Mouse (Mus musculus): Measurements from ENCODE around the gene Dis3l. TPM values are rescaled to one million over a fixed set of nuclear protein-coding genes. Genes with fewer than 3 reads are reported as not detected.

Gene Dis3l
- polyA plus RNA-seq, 1 experiment from 2014 or later = 16.9 TPM

- Histone ChIP-seq H3K27me3 (no peaks in the 10 kb centered on the region), H3K4me1 (no peaks in the 10 kb centered on the region), H3K4me3 (no peak overlapping the region), H3K9me3 (no peaks in the 10 kb centered on the region), H3K4me2 (no peak overlapping the region), H3K27ac (no peak overlapping the region), H3K36me3 (no peaks in the 10 kb centered on the region), H3K9ac (no peak overlapping the region)
- ATAC-seq (ENCODE audit: insufficient number of reproducible peaks, low FRiP score, low TSS enrichment, low read depth) = no peak
- WGBS = 49% methylated on average over 3 of the region's 3 CpGs
Observed at GRCm38 (mm10) chr9:64351191-64351590, 10.1 kb upstream of the Dis3l start.

- no peaks in the 10 kb centered on the region for H3K27me3 ChIP-seq
- no peaks in the 10 kb centered on the region for H3K4me1 ChIP-seq
- H3K27ac ChIP-seq = no peak overlapping the region
- no peak overlapping the region for H3K4me3 ChIP-seq
- no peaks in the 10 kb centered on the region for H3K36me3 ChIP-seq
- ATAC-seq (ENCODE audit: insufficient number of reproducible peaks, low FRiP score, low TSS enrichment, low read depth) = no peak
- no peak overlapping the region for H3K9ac ChIP-seq
- WGBS = 21% methylated on average over 5 of the region's 5 CpGs
- H3K4me2 ChIP-seq = no peak overlapping the region
- H3K9me3 ChIP-seq = no peaks in the 10 kb centered on the region
Observed at GRCm38 (mm10) chr9:64349490-64349889, 8.4 kb upstream of the Dis3l start.

- no peaks in the 10 kb centered on the region for H3K27me3 ChIP-seq
- H3K4me2 ChIP-seq = no peak overlapping the region
- peaks cover 1% of the 10 kb centered on the region; the same call in 1 of the 2 replicates for H3K4me1 ChIP-seq
- ATAC-seq (ENCODE audit: insufficient number of reproducible peaks, low FRiP score, low TSS enrichment, low read depth) = no peak
- no peaks in the 10 kb centered on the region for H3K36me3 ChIP-seq
- H3K9ac ChIP-seq = no peak overlapping the region
- no peaks in the 10 kb centered on the region for H3K9me3 ChIP-seq
- no peak overlapping the region for H3K27ac ChIP-seq
- WGBS = 0% methylated on average over 1 of the region's 1 CpGs
- H3K4me3 ChIP-seq = no peak overlapping the region
Observed at GRCm38 (mm10) chr9:64347377-64347776, 6.3 kb upstream of the Dis3l start.

GRCm38 (mm10) chr9:64345931-64346330 is 4.8 kb upstream of the Dis3l start:
- no peak overlapping the region for H3K9ac ChIP-seq
- no peak overlapping the region for H3K4me3 ChIP-seq
- no peaks in the 10 kb centered on the region for H3K9me3 ChIP-seq
- no peaks in the 10 kb centered on the region for H3K27me3 ChIP-seq
- H3K36me3 ChIP-seq = no peaks in the 10 kb centered on the region
- no peak overlapping the region for H3K4me2 ChIP-seq
- H3K4me1 ChIP-seq = peaks cover 9% of the 10 kb centered on the region
- WGBS = 67% methylated on average over 5 of the region's 5 CpGs
- ATAC-seq (ENCODE audit: insufficient number of reproducible peaks, low FRiP score, low TSS enrichment, low read depth) = no peak
- H3K27ac ChIP-seq = no peak overlapping the region

GRCm38 (mm10) chr9:64343656-64344055 is 2.6 kb upstream of the Dis3l start:
- H3K4me2 ChIP-seq = no peak overlapping the region
- no peak for ATAC-seq (ENCODE audit: insufficient number of reproducible peaks, low FRiP score, low TSS enrichment, low read depth)
- peaks cover 19% of the 10 kb centered on the region for H3K4me1 ChIP-seq
- WGBS = 92% methylated on average over 2 of the region's 2 CpGs
- H3K36me3 ChIP-seq = no peaks in the 10 kb centered on the region
- H3K27ac ChIP-seq = no peak overlapping the region
- H3K4me3 ChIP-seq = no peak overlapping the region
- H3K27me3 ChIP-seq = no peaks in the 10 kb centered on the region
- no peak overlapping the region for H3K9ac ChIP-seq
- no peaks in the 10 kb centered on the region for H3K9me3 ChIP-seq

- peaks cover 19% of the 10 kb centered on the region for H3K4me1 ChIP-seq
- no peaks in the 10 kb centered on the region for H3K9me3 ChIP-seq
- H3K27me3 ChIP-seq = no peaks in the 10 kb centered on the region
- peaks cover 9% of the 10 kb centered on the region; the same call in 1 of the 2 replicates for H3K36me3 ChIP-seq
- ATAC-seq (ENCODE audit: insufficient number of reproducible peaks, low FRiP score, low TSS enrichment, low read depth) = no peak
- peak overlapping the region; percentile 99 for H3K27ac ChIP-seq
- peak overlapping the region; percentile 74; the same call in 1 of the 2 replicates for H3K4me3 ChIP-seq
- WGBS = 36% methylated on average over 8 of the region's 8 CpGs
- peak overlapping the region; percentile 77 for H3K4me2 ChIP-seq
- no peak overlapping the region for H3K9ac ChIP-seq
Observed at GRCm38 (mm10) chr9:64341671-64342070, 583 bp upstream of the Dis3l start.

GRCm38 (mm10) chr9:64340351-64341253 is 486 bp downstream of the Dis3l start:
- ATAC-seq (ENCODE audit: insufficient number of reproducible peaks, low FRiP score, low TSS enrichment, low read depth) = peak; percentile 86
- H3K4me3 ChIP-seq = peak overlapping the region; percentile 74
- under 1% methylated on average over 85 of the region's 85 CpGs for WGBS

GRCm38 (mm10) chr9:64339361-64339760 is 1.7 kb downstream of the Dis3l start:
- H3K4me2 ChIP-seq = peak overlapping the region; percentile 77
- H3K9me3 ChIP-seq = no peaks in the 10 kb centered on the region
- H3K27me3 ChIP-seq = no peaks in the 10 kb centered on the region
- H3K9ac ChIP-seq = no peak overlapping the region
- H3K27ac ChIP-seq = no peak overlapping the region
- peaks cover 19% of the 10 kb centered on the region for H3K4me1 ChIP-seq
- 0 out of 2 replicates have a peak overlapping the region, but pooled peaks have one; percentile 74 for H3K4me3 ChIP-seq
- H3K36me3 ChIP-seq = peaks cover 22% of the 10 kb centered on the region
- 11% methylated on average over 8 of the region's 8 CpGs for WGBS
- no peak for ATAC-seq (ENCODE audit: insufficient number of reproducible peaks, low FRiP score, low TSS enrichment, low read depth)

More at GRCm38 (mm10) chr9:64340351-64341253, 486 bp downstream of the Dis3l start:
- Histone ChIP-seq H3K9ac (peak overlapping the region; percentile 98), H3K4me1 (peaks cover 19% of the 10 kb centered on the region), H3K27ac (peak overlapping the region; percentile 99), H3K4me2 (peak overlapping the region; percentile 77), H3K36me3 (peaks cover 19% of the 10 kb centered on the region), H3K9me3 (no peaks in the 10 kb centered on the region), H3K27me3 (no peaks in the 10 kb centered on the region)

GRCm38 (mm10) chr9:64335825-64336224 is 5.3 kb downstream of the Dis3l start:
- H3K4me1 ChIP-seq = peaks cover 10% of the 10 kb centered on the region; the same call in 1 of the 2 replicates

GRCm38 (mm10) chr9:64323976-64324375 is 17.1 kb downstream of the Dis3l start:
- Histone ChIP-seq H3K27ac (no peak overlapping the region), H3K27me3 (no peaks in the 10 kb centered on the region), H3K9ac (no peak overlapping the region), H3K4me1 (no peaks in the 10 kb centered on the region), H3K36me3 (peaks cover 75% of the 10 kb centered on the region), H3K4me3 (no peak overlapping the region), H3K9me3 (no peaks in the 10 kb centered on the region), H3K4me2 (no peak overlapping the region)
- no peak for ATAC-seq (ENCODE audit: insufficient number of reproducible peaks, low FRiP score, low TSS enrichment, low read depth)
- 93% methylated on average over 7 of the region's 7 CpGs for WGBS

More at GRCm38 (mm10) chr9:64335825-64336224, 5.3 kb downstream of the Dis3l start:
- Histone ChIP-seq H3K27me3 (no peaks in the 10 kb centered on the region), H3K27ac (no peak overlapping the region), H3K4me2 (no peak overlapping the region), H3K4me3 (no peak overlapping the region), H3K9ac (no peak overlapping the region), H3K9me3 (no peaks in the 10 kb centered on the region), H3K36me3 (peaks cover 25% of the 10 kb centered on the region)
- ATAC-seq (ENCODE audit: insufficient number of reproducible peaks, low FRiP score, low TSS enrichment, low read depth) = no peak
- WGBS = 88% methylated on average over 6 of the region's 6 CpGs

- no peaks in the 10 kb centered on the region for H3K4me1 ChIP-seq
- H3K9me3 ChIP-seq = no peaks in the 10 kb centered on the region
- no peak overlapping the region for H3K27ac ChIP-seq
- 95% methylated on average over 5 of the region's 5 CpGs for WGBS
- no peaks in the 10 kb centered on the region for H3K27me3 ChIP-seq
- H3K4me3 ChIP-seq = no peak overlapping the region
- no peak overlapping the region for H3K9ac ChIP-seq
- H3K4me2 ChIP-seq = no peak overlapping the region
- ATAC-seq (ENCODE audit: insufficient number of reproducible peaks, low FRiP score, low TSS enrichment, low read depth) = no peak
- peaks cover 65% of the 10 kb centered on the region for H3K36me3 ChIP-seq
Observed at GRCm38 (mm10) chr9:64316986-64317385, 24.1 kb downstream of the Dis3l start.

- Histone ChIP-seq H3K9ac (no peak overlapping the region), H3K9me3 (no peaks in the 10 kb centered on the region), H3K4me2 (no peak overlapping the region), H3K4me3 (no peak overlapping the region), H3K27me3 (no peaks in the 10 kb centered on the region), H3K4me1 (no peaks in the 10 kb centered on the region), H3K27ac (no peak overlapping the region), H3K36me3 (peaks cover 54% of the 10 kb centered on the region)
- WGBS = 91% methylated on average over 6 of the region's 6 CpGs
- ATAC-seq (ENCODE audit: insufficient number of reproducible peaks, low FRiP score, low TSS enrichment, low read depth) = no peak
Observed at GRCm38 (mm10) chr9:64314696-64315095, 26.4 kb downstream of the Dis3l start.
